Mouse (Mus musculus): ENCODE measurements around the gene Nfix.

Gene Nfix

DNA sequence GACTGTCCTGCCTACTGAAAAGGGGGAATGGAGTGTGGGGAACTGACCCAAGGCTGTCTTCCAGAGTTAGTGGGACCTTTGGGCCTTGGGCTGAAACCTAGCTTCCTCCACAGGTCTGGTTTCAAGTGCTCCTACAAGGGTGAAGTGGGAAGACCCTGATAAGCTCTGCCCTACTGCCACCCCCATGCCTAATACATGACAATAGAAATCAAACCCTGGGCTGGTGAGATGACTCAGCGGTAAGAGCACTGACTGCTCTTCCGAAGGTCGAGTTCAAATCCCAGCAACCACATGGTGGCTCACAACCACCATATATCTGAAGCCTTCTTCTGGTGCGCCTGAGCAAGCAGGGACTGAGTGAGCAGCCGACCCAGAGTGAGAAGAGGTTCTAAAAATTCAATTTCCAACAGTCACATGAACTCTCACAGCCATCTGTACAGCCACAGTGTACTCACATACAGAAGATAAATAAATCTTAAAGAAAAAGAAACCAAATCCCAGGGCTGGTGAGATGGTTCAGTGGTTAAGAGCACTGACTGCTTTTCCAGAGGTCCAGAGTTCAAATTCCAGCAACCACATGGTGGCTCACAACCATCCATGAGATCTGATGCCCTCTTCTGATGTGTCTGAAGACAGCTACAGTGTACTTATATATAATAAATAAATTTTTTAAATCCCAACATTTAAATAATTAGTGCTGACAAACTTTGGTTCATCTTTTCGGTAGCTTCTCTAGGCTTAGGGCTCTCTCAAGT lies 131.2 kb downstream of the Nfix start:
- Histone ChIP-seq H3K9me3 (ENCODE audit: low read length) (no peaks in the 10 kb centered on the region), H3K27me3 (ENCODE audit: insufficient read depth, low read length) (no peaks in the 10 kb centered on the region), H3K36me3 (ENCODE audit: insufficient read depth, low read length) (peaks cover 74% of the 10 kb centered on the region), H3K4me3 (replicated peaks; ENCODE audit: low read length) (peak overlapping the region; percentile 14; the same call in 1 of the 2 replicates), H3K4me1 (replicated peaks; ENCODE audit: low read depth, low read length) (peaks cover 75% of the 10 kb centered on the region)
- TF ChIP-seq NANOG (IDR thresholded peaks at IDR 0.05; ENCODE audit: borderline replicate concordance, low read length) (no peak), CTCF (conservative IDR thresholded peaks at IDR 0.05; ENCODE audit: low read length) (no peak), POU5F1 (IDR thresholded peaks at IDR 0.05; ENCODE audit: borderline replicate concordance, low read length) (no peak)

DNA sequence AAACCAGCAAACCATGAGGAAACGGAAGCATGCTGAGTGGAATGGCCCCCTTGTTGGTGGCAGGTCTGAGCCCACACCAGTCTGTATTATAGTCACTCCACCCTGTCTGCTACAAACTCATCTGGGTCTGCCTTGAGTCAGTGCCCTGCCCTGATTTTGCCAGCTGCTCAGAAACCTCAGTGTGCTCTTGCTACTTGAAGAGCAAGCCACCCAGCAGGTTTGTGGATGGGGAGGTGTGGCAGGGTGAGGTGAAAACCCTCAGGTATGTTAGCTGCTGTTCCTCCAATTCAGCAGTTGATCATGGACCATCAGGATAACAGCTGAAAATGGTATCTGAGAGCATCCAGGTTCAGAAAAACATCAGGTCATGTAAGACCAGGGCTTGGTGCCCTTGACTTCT lies 132.1 kb downstream of the Nfix start:
- H3K36me3 ChIP-seq (ENCODE audit: insufficient read depth, low read length), result peaks cover 65% of the 10 kb centered on the region
- no peaks in the 10 kb centered on the region for H3K27me3 ChIP-seq (ENCODE audit: insufficient read depth, low read length)
- H3K4me3 ChIP-seq (replicated peaks; ENCODE audit: low read length), result peak overlapping the region; percentile 14; the same call in 1 of the 2 replicates
- peaks cover 73% of the 10 kb centered on the region for H3K4me1 ChIP-seq (replicated peaks; ENCODE audit: low read depth, low read length)
- no peaks in the 10 kb centered on the region for H3K9me3 ChIP-seq (ENCODE audit: low read length)
- TF ChIP-seq CTCF (conservative IDR thresholded peaks at IDR 0.05; ENCODE audit: low read length) (no peak), POU5F1 (IDR thresholded peaks at IDR 0.05; ENCODE audit: borderline replicate concordance, low read length) (no peak), NANOG (IDR thresholded peaks at IDR 0.05; ENCODE audit: borderline replicate concordance, low read length) (no peak)

DNA sequence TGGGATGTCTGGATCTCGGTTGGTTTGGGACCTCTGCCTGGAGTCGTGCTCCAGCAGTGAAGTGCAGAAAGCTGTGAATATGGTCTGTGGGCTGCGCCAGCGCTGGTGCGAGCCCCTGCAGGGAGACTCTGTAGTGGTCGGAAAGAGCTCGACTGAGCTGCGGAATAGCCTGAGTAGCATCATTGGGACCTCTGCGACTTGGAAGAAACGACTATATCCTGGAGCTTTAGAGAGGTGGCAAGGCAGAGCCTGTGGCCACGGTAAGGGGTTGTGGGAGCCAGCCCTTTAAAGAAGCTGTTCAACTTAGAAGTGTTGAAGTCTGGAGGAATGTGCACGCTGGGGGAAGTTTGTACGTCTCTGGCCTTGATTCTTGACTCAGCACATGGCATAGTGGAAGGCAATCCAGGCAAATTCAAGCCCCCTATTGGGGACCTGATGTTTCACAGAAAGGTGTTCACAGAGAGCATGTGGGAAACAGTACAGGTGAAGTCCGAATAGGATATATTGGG lies 134.7 kb downstream of the Nfix start:
- H3K27me3 ChIP-seq (ENCODE audit: insufficient read depth, low read length), result no peaks in the 10 kb centered on the region
- H3K36me3 ChIP-seq (ENCODE audit: insufficient read depth, low read length), result peaks cover 53% of the 10 kb centered on the region
- TF ChIP-seq POU5F1 (IDR thresholded peaks at IDR 0.05; ENCODE audit: borderline replicate concordance, low read length) (no peak), NANOG (IDR thresholded peaks at IDR 0.05; ENCODE audit: borderline replicate concordance, low read length) (no peak), CTCF (conservative IDR thresholded peaks at IDR 0.05; ENCODE audit: low read length) (no peak)
- peak overlapping the region; percentile 99 for H3K4me3 ChIP-seq (replicated peaks; ENCODE audit: low read length)
- no peaks in the 10 kb centered on the region for H3K9me3 ChIP-seq (ENCODE audit: low read length)
- peaks cover 49% of the 10 kb centered on the region for H3K4me1 ChIP-seq (replicated peaks; ENCODE audit: low read depth, low read length)

DNA sequence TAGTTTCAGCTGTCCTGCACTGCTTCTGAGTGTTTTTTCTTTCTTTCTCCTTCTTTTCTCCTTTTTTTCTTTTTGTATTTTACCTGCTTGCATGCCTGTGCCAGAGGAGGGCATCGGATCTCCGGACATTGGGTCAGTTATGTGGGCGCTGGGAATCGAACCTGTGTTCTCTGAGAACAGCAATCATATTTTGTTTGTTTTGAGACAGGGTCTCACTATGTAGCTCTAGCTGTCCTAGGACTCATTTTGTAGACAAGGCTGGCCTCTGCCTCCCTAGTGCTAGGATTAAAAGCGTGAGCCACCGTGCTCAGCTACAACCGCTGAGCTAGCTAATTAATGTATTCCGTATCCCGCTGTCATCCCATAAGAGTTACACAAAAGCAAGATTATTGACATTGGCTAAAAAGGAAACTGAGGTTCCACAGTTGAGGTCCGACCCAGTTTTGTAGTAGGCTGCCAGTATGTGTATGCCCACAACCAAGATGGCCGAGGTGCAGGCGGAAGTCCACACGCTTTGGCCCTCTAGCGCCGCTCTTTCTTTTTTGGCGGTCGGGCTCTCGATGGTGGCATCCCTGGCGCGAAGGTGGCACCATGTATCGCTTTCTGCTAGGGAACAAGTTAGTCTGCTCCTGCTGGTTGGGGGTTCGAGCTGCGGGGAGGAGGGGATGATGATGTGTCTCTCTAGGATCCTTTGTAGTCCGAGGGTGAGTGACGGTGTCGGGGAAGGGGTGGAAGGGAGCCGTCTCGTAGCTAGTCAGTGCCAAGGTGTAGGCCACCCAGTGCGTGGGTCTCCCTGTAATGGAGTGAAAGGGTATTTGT lies 135.4 kb downstream of the Nfix start:
- H3K36me3 ChIP-seq (ENCODE audit: insufficient read depth, low read length), result peaks cover 46% of the 10 kb centered on the region
- H3K4me3 ChIP-seq (replicated peaks; ENCODE audit: low read length), result peak overlapping the region; percentile 99
- no peaks in the 10 kb centered on the region for H3K9me3 ChIP-seq (ENCODE audit: low read length)
- H3K27me3 ChIP-seq (ENCODE audit: insufficient read depth, low read length), result no peaks in the 10 kb centered on the region
- peaks cover 46% of the 10 kb centered on the region for H3K4me1 ChIP-seq (replicated peaks; ENCODE audit: low read depth, low read length)
- TF ChIP-seq NANOG (IDR thresholded peaks at IDR 0.05; ENCODE audit: borderline replicate concordance, low read length), result no peak
- no peak for TF ChIP-seq CTCF (conservative IDR thresholded peaks at IDR 0.05; ENCODE audit: low read length)
- no peak for TF ChIP-seq POU5F1 (IDR thresholded peaks at IDR 0.05; ENCODE audit: borderline replicate concordance, low read length)

DNA sequence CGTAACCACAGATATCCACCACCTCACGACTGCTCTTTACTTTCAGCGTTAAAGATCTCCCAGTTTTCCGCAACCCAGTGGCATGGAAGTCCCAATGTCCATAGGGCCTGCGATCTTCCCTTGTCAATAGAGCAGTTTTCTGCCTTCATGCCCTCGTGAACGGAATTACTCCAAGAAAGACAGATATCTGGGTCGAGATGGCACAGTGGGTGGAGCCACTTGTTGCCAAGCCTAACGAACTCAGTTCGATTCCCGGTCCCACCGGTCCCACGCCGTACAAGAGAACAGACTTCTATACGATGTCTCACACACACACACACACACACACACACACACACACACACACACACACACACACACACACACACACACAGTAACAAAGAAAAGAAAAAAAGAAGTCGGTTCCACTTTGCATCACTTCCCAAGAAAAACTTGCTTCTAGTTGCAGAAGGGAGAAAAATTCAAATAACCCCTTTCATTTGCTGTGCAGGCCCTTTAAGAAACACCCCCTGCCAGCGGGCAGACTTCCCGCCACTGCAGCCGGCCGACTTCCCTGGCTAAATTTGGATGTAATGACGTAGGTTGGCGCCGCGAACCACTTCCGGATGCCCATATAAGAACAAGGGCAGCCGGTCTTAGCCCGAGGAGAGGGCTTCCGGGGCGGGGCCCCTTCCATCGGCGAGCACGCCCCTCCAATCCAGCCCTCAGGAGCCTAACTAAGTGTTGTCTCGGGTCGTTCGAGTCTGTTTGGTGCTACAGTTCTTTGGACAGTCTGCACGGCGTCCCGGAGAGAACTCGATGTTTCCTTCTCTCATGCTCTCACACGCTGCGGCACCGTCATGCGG lies 136.4 kb downstream of the Nfix start:
- Histone ChIP-seq H3K4me3 (replicated peaks; ENCODE audit: low read length) (peak overlapping the region; percentile 99), H3K27me3 (ENCODE audit: insufficient read depth, low read length) (no peaks in the 10 kb centered on the region), H3K4me1 (replicated peaks; ENCODE audit: low read depth, low read length) (peaks cover 49% of the 10 kb centered on the region), H3K36me3 (ENCODE audit: insufficient read depth, low read length) (peaks cover 43% of the 10 kb centered on the region), H3K9me3 (ENCODE audit: low read length) (no peaks in the 10 kb centered on the region)
- TF ChIP-seq POU5F1 (IDR thresholded peaks at IDR 0.05; ENCODE audit: borderline replicate concordance, low read length) (no peak), NANOG (IDR thresholded peaks at IDR 0.05; ENCODE audit: borderline replicate concordance, low read length) (no peak), CTCF (conservative IDR thresholded peaks at IDR 0.05; ENCODE audit: low read length) (no peak)

DNA sequence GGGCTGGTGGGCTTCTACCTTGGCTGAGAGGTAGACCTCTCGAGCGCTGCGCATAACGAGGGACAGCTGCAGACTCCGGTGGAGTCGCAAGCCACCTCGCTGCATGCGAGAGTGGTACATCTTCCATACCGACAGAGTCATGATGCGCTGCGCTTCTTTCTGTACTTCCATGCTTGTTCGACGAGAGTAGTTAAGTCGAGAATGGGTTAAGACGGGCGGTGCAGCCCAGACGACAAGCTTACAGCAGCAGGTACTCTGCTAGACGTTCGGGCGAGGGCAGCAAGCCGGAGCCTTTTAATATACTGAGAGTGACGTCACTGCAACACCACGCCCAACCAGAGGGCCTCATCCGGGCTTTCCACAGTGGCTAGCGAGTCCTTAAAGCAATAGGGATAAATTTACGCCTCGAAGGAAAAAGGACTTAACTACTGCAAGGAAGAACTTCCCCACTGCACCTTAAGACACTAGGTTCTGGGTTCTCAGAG lies 137.5 kb downstream of the Nfix start, which contains the start of gene Ier2:
Gene Ier2 (minus strand): TSS at position 272 of the 485 bp plus-strand sequence.
- TF ChIP-seq CTCF (conservative IDR thresholded peaks at IDR 0.05; ENCODE audit: low read length) (no peak), NANOG (IDR thresholded peaks at IDR 0.05; ENCODE audit: borderline replicate concordance, low read length) (no peak), POU5F1 (IDR thresholded peaks at IDR 0.05; ENCODE audit: borderline replicate concordance, low read length) (no peak)

DNA sequence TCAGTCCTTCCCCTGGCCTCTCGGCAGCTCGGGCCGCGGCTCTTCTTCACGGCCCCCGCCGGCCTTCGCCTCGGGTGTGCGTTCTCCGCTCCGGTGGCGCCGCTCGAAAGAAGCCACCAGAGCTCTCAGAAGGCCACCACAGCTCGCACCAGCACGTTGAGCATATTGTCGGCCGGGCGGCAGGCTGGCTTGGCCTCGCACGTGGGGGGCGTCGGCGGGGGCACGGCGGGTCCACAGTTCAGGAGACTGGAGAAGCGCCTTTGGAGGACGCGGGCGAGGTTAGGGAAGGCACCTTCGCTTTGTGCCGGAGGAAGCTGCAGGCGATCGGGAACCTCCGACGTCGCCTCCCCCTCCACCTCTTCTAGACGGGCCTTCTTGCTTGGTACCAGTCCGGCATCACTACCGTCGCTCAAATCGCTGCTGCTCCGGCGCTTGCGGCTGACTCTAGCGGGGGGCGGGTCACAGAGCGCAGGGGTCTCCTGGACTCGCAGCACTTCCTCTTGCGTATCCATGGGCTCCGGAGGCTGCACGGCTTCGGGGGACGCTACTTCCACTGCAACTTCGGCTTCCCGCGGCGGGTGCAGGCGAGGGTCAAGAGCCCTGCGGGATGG lies 138.1 kb downstream of the Nfix start:
- Histone ChIP-seq H3K36me3 (ENCODE audit: insufficient read depth, low read length) (peaks cover 33% of the 10 kb centered on the region), H3K4me1 (replicated peaks; ENCODE audit: low read depth, low read length) (peaks cover 51% of the 10 kb centered on the region), H3K27me3 (ENCODE audit: insufficient read depth, low read length) (no peaks in the 10 kb centered on the region), H3K4me3 (replicated peaks; ENCODE audit: low read length) (peak overlapping the region; percentile 99), H3K9me3 (ENCODE audit: low read length) (no peaks in the 10 kb centered on the region)
- TF ChIP-seq NANOG (IDR thresholded peaks at IDR 0.05; ENCODE audit: borderline replicate concordance, low read length) (no peak), POU5F1 (IDR thresholded peaks at IDR 0.05; ENCODE audit: borderline replicate concordance, low read length) (no peak), CTCF (conservative IDR thresholded peaks at IDR 0.05; ENCODE audit: low read length) (no peak)

More for the DNA sequence above, 137.5 kb downstream of the Nfix start, which contains the start of gene Ier2:
- peaks cover 49% of the 10 kb centered on the region for H3K4me1 ChIP-seq (replicated peaks; ENCODE audit: low read depth, low read length)
- peaks cover 33% of the 10 kb centered on the region for H3K36me3 ChIP-seq (ENCODE audit: insufficient read depth, low read length)
- no peaks in the 10 kb centered on the region for H3K27me3 ChIP-seq (ENCODE audit: insufficient read depth, low read length)
- peak within 1 kb of the TSS; percentile 99 for H3K4me3 ChIP-seq (replicated peaks; ENCODE audit: low read length)
- H3K9me3 ChIP-seq (ENCODE audit: low read length), result no peaks in the 10 kb centered on the region
